Mouse (Mus musculus) liver, embryonic 15.5 days (tissue): ENCODE data around the gene Galnt14. TPM values are rescaled to one million over a fixed set of nuclear protein-coding genes. Genes with fewer than 3 reads are reported as not detected.

Experiments
- ATAC-seq: fragments of 200-750 bp; cut with Nextera tagmentation; 2 replicates; pipeline ENCODE4 v1.8.0; 2017; ENCODE audit warnings: moderate number of reproducible peaks, mild to moderate bottlenecking, moderate library complexity; ENCODE audit not compliant: insufficient read depth
- H3K27ac ChIP-seq: fragments of 300-500 bp; sonication (generic); replicated peaks from 2 replicates; pipeline ENCODE4 v1.5.1; 2015; ENCODE audit warnings: mild to moderate bottlenecking, inconsistent platforms
- H3K27me3 ChIP-seq: fragments of 300-500 bp; sonication (generic); 2 replicates; pipeline ENCODE4 v1.6.1; 2015; ENCODE audit warnings: mild to moderate bottlenecking, inconsistent platforms
- H3K36me3 ChIP-seq: fragments of 300-500 bp; sonication (generic); replicated peaks from 2 replicates; pipeline ENCODE4 v1.6.1; 2015; ENCODE audit warnings: moderate library complexity, mild to moderate bottlenecking, inconsistent platforms
- H3K4me1 ChIP-seq: fragments of 300-500 bp; sonication (generic); replicated peaks from 2 replicates; pipeline ENCODE4 v1.6.1; 2015; ENCODE audit warnings: inconsistent platforms
- H3K4me2 ChIP-seq: fragments of 300-500 bp; sonication (generic); 2 replicates; pipeline ENCODE4 v1.6.1; 2015; ENCODE audit warnings: moderate library complexity, mild to moderate bottlenecking, inconsistent platforms
- H3K4me3 ChIP-seq: fragments of 300-500 bp; sonication (generic); replicated peaks from 2 replicates; pipeline ENCODE4 v1.5.1; 2015; ENCODE audit warnings: mild to moderate bottlenecking, inconsistent platforms
- H3K9ac ChIP-seq: fragments of 300-500 bp; sonication (generic); 2 replicates; pipeline ENCODE4 v1.6.1; 2015; ENCODE audit warnings: moderate library complexity, mild to moderate bottlenecking, inconsistent platforms
- H3K9me3 ChIP-seq: fragments of 300-500 bp; sonication (generic); replicated peaks from 2 replicates; pipeline ENCODE4 v1.6.1; 2016; ENCODE audit warnings: inconsistent platforms
- WGBS: fragments of 180-500 bp; shearing (Covaris S2); methylation state at CpG from one replicate; pipeline ENCODE4 v1.1.7; 2015; ENCODE audit warnings: mixed read lengths; ENCODE audit not compliant: insufficient replicate concordance; 5-methylcytosine and 5-hydroxymethylcytosine counted together
- polyA plus RNA-seq: library from polyadenylated mRNA; unstranded; fragments of >200 nt; fragmentation: Nextera tagmentation; extraction: Ambion mirVana; gene quantifications from 2 replicates; pipeline ENCODE4 v1.2.1, GENCODE M21; 2015

Galnt14 gene
- polyA plus RNA-seq, 1 experiment from 2014 or later = 0.05 TPM

GRCm38 (mm10) chr17:73561149-73561548 lies 149.1 kb downstream of the Galnt14 start:
- H3K36me3 ChIP-seq = no peaks in the 10 kb centered on the region
- no peak overlapping the region for H3K4me3 ChIP-seq
- H3K9me3 ChIP-seq = no peaks in the 10 kb centered on the region
- no peaks in the 10 kb centered on the region for H3K4me1 ChIP-seq
- WGBS = 40% methylated on average over 3 of the region's 3 CpGs
- no peak overlapping the region for H3K4me2 ChIP-seq
- ATAC-seq = no peak
- no peak overlapping the region for H3K27ac ChIP-seq
- H3K9ac ChIP-seq = no peak overlapping the region
- H3K27me3 ChIP-seq = no peaks in the 10 kb centered on the region

GRCm38 (mm10) chr17:73560208-73560784 lies 150.0 kb downstream of the Galnt14 start:
- Histone ChIP-seq H3K27me3 (no peaks in the 10 kb centered on the region), H3K9ac (no peak overlapping the region), H3K27ac (no peak overlapping the region), H3K9me3 (no peaks in the 10 kb centered on the region), H3K4me3 (no peak overlapping the region), H3K36me3 (no peaks in the 10 kb centered on the region), H3K4me2 (no peak overlapping the region), H3K4me1 (no peaks in the 10 kb centered on the region)
- no peak for ATAC-seq
- 57% methylated on average over 5 of the region's 5 CpGs for WGBS

- Histone ChIP-seq H3K36me3 (no peaks in the 10 kb centered on the region), H3K4me2 (no peak overlapping the region), H3K4me3 (no peak overlapping the region), H3K4me1 (no peaks in the 10 kb centered on the region), H3K9ac (no peak overlapping the region), H3K27me3 (no peaks in the 10 kb centered on the region), H3K27ac (no peak overlapping the region), H3K9me3 (no peaks in the 10 kb centered on the region)
- no peak for ATAC-seq
- 56% methylated on average over 4 of the region's 4 CpGs for whole genome bisulfite sequencing
Observed at GRCm38 (mm10) chr17:73559498-73559897, 150.8 kb downstream of the Galnt14 start.

GRCm38 (mm10) chr17:73557101-73557500 lies 153.2 kb downstream of the Galnt14 start:
- no peak for ATAC-seq
- Histone ChIP-seq H3K9ac (no peak overlapping the region), H3K4me1 (no peaks in the 10 kb centered on the region), H3K27me3 (no peaks in the 10 kb centered on the region), H3K9me3 (no peaks in the 10 kb centered on the region), H3K4me2 (no peak overlapping the region), H3K36me3 (no peaks in the 10 kb centered on the region), H3K4me3 (no peak overlapping the region), H3K27ac (no peak overlapping the region)
- 46% methylated on average over 3 of the region's 3 CpGs for WGBS

GRCm38 (mm10) chr17:73556436-73556835 lies 153.8 kb downstream of the Galnt14 start:
- Histone ChIP-seq H3K9ac (no peak overlapping the region), H3K9me3 (no peaks in the 10 kb centered on the region), H3K4me3 (no peak overlapping the region), H3K36me3 (no peaks in the 10 kb centered on the region), H3K27me3 (no peaks in the 10 kb centered on the region), H3K27ac (no peak overlapping the region), H3K4me2 (no peak overlapping the region), H3K4me1 (no peaks in the 10 kb centered on the region)
- 45% methylated on average over 2 of the region's 2 CpGs for WGBS
- ATAC-seq = no peak

GRCm38 (mm10) chr17:73554668-73555067 lies 155.6 kb downstream of the Galnt14 start:
- no peaks in the 10 kb centered on the region for H3K27me3 ChIP-seq
- H3K4me3 ChIP-seq = no peak overlapping the region
- H3K9me3 ChIP-seq = no peaks in the 10 kb centered on the region
- no peaks in the 10 kb centered on the region for H3K4me1 ChIP-seq
- H3K36me3 ChIP-seq = no peaks in the 10 kb centered on the region
- no peak for ATAC-seq
- no peak overlapping the region for H3K27ac ChIP-seq
- no peak overlapping the region for H3K9ac ChIP-seq
- WGBS = 42% methylated on average over 4 of the region's 4 CpGs
- no peak overlapping the region for H3K4me2 ChIP-seq

GRCm38 (mm10) chr17:73548783-73549566 lies 161.3 kb downstream of the Galnt14 start:
- Histone ChIP-seq H3K9me3 (no peaks in the 10 kb centered on the region), H3K27me3 (no peaks in the 10 kb centered on the region), H3K36me3 (no peaks in the 10 kb centered on the region), H3K4me2 (no peak overlapping the region), H3K27ac (no peak overlapping the region), H3K4me3 (no peak overlapping the region), H3K4me1 (no peaks in the 10 kb centered on the region), H3K9ac (no peak overlapping the region)
- WGBS = 62% methylated on average over 12 of the region's 12 CpGs
- ATAC-seq = no peak

- Histone ChIP-seq H3K9me3 (no peaks in the 10 kb centered on the region), H3K4me3 (no peak overlapping the region), H3K27ac (no peak overlapping the region), H3K27me3 (no peaks in the 10 kb centered on the region), H3K4me2 (no peak overlapping the region), H3K9ac (no peak overlapping the region), H3K36me3 (no peaks in the 10 kb centered on the region), H3K4me1 (no peaks in the 10 kb centered on the region)
- no peak for ATAC-seq
- WGBS = 60% methylated on average over 7 of the region's 7 CpGs
Observed at GRCm38 (mm10) chr17:73548119-73548518, 162.1 kb downstream of the Galnt14 start.

GRCm38 (mm10) chr17:73547483-73547882 lies 162.8 kb downstream of the Galnt14 start:
- WGBS = 39% methylated on average over 2 of the region's 2 CpGs
- Histone ChIP-seq H3K4me2 (no peak overlapping the region), H3K9me3 (no peaks in the 10 kb centered on the region), H3K4me3 (no peak overlapping the region), H3K4me1 (no peaks in the 10 kb centered on the region), H3K27ac (no peak overlapping the region), H3K36me3 (no peaks in the 10 kb centered on the region), H3K27me3 (no peaks in the 10 kb centered on the region), H3K9ac (no peak overlapping the region)
- no peak for ATAC-seq

- Histone ChIP-seq H3K27ac (no peak overlapping the region), H3K9me3 (no peaks in the 10 kb centered on the region), H3K27me3 (no peaks in the 10 kb centered on the region), H3K9ac (no peak overlapping the region), H3K36me3 (no peaks in the 10 kb centered on the region), H3K4me2 (no peak overlapping the region), H3K4me3 (no peak overlapping the region), H3K4me1 (no peaks in the 10 kb centered on the region)
- 72% methylated on average over 9 of the region's 9 CpGs for WGBS
- no peak for ATAC-seq
Observed at GRCm38 (mm10) chr17:73541911-73542310, 168.3 kb downstream of the Galnt14 start.

- Histone ChIP-seq H3K9ac (no peak overlapping the region), H3K36me3 (no peaks in the 10 kb centered on the region), H3K9me3 (no peaks in the 10 kb centered on the region), H3K27ac (no peak overlapping the region), H3K4me2 (no peak overlapping the region), H3K4me3 (no peak overlapping the region), H3K27me3 (no peaks in the 10 kb centered on the region), H3K4me1 (no peaks in the 10 kb centered on the region)
- ATAC-seq = no peak
- 0% methylated on average over 1 of the region's 1 CpGs for WGBS
Observed at GRCm38 (mm10) chr17:73541233-73541570, 169.1 kb downstream of the Galnt14 start.
